Mouse (Mus musculus) brain, embryonic 18.5 days (tissue): ENCODE measurements around the gene Rundc1.
"Not testable (repeated sequence)": the region's sequence is repeated elsewhere in the genome, so short reads cannot be mapped to it uniquely, and the experiment has no call there.

Source experiments
- DNase-seq: peaks from one replicate; pipeline ENCODE4 v3.0.0-alpha.2; 2012; ENCODE audit warnings: low read depth, low spot score

Rundc1 gene

DNA sequence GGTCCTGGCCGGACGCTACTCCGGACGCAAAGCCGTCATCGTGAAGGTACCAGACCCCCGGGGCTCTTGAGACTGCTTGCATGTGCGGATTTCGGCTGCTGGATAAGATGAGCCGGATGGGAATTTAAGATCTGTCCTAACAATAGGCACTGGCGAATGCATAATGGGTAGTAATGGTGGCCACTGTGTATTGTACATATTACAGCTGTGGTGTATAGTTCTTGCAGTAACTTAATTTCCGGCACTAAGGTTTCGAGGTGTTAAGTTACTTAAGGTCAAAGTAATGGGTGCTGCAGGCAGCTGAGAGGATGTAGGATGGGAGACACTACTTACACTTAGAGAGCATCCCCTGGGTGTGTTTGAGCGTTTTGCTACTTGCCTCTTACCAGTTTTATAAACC lies 17.9 kb downstream of the Rundc1 start:
- DNase-seq: no peak

DNA sequence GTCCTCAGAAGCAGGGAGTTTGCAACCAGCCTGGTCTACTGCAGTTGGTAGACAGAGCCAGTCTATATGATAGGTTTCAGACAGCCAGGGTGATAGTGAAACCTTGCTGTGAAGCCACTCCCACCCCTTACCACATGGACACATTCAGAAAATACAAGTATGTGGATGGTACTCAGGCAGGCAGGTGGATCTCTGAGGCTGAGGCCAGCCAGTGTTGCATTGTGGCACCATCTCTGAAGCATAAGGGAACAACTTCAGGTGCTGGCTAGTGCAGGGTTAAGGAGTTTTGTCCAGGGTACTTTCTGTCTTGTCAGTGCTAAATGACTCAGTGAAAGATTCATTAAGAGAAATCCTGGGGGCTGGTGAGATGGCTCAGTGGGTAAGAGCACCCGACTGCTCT lies 21.4 kb downstream of the Rundc1 start:
- no peak for DNase-seq

DNA sequence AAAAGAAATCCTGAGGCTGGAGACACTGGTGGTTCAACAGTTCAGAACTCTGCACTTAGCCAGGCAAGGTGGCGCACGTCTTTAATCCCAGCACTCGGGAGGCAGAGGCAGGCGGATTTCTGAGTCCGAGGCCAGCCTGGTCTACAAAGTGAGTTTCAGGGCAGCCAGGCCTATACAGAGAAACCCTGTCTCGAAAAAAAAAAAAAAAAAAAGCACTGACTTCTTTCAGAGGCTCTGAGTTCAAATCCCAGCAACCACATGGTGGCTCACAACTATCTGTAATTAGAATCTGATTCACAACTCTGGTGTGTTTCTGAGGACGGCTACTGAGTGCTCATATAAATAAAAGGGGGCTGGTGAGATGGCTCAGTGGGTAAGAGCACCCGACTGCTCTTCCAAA lies 22.0 kb downstream of the Rundc1 start:
- not testable (repeated sequence) for DNase-seq

DNA sequence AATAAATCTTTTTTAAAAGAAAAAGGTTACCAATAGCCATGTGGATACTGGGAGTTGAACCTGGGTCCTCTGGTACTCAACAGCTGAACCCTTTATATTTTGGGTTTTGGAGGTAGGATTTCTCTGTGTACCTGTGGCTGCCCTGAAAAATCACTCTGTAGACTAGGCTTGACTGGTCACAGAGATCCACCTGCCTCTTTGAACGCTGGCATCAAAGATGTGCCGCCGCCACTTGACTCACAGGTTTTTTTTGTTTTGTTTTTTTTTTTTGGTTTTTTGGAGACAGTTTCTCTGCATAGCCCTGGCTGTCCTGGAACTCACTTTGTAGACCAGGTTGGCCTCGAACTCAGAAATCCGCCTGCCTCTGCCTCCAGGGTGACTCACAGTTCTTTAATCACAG lies 22.9 kb downstream of the Rundc1 start:
- no peak for DNase-seq

DNA sequence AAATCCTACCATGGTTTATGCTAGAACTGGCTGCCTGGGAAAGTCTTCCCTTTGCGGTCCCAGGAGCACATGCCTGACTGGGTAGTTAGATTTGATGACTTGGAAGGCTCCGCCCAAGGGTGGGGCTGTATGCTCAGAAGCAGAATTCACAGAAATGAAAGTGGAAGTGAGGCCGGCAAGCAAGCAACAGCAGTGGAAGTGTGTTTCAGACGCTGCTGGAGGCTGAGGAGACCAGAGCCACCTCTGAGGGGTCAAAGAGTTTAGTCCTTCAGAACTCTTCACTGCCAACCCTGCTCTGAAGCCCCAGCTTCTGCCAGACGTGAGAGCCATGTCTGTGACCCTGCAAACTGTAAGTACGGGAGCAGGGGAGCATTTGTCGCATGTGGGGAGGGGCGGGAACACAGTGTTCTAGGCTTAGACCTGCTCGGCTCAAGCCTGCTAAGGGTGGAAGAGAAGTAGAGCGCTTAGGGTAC lies 23.4 kb downstream of the Rundc1 start, which contains the start of gene Ifi35:
Ifi35 (plus strand) TSS at position 134 of the 473 bp plus-strand sequence.
- no peak for DNase-seq

DNA sequence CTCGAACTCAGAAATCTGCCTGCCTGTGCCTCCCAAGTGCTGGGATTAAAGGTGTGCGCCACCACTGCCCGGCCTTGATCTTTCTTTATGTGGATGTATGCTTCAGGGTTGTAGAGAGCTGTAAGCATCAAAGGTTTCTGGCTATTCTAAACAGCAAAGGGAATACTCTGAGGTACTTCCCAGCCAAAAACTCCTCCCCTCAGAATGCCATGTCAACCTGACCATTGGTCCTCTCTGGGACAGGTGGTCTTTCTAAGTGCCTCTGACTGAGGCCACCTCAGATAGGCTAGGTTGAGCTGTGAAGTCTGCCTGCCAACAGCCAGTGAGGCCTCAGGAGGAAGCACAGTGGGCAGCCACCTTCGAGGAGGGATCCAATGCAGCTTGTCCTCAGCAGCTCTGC lies 24.0 kb downstream of the Rundc1 start:
- no peak for DNase-seq

DNA sequence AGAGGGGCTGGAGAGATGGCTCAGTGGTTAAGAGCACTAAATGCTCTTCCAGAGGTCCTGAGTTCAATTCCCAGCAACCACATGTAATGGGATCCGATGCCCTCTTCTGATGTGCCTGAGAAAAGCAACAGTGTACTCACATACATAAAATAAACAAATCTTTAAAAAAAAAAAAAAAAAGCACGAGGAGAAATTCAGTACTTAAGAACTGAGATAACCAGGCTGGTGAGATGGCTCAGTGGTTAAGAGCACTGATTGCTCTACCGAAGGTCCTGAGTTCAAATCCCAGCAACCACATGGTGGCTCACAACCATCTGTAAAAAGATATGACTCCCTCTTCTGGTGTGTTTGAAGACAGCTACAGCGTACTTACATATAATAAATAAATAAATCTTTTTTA lies 24.7 kb downstream of the Rundc1 start:
- DNase-seq: not testable (repeated sequence)

DNA sequence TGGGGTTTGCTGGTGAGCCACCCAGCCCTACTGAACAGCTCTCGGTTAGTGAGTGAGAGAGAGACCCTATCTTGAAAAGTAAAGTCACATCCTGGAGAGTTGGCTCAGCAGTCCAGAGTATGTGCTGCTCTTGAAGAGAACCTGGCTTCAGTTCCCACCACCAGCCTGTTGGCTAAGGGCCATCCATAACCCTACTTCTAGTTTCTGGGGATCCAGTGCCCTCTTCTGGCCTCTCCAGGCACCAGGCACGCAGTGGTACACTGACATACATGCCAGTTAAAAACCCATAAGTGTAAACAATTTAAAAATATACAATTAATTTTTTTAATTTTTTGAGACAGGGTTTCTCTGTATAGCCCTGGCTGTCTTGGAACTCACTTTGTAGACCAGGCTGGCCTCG lies 25.5 kb downstream of the Rundc1 start:
- DNase-seq: no peak

DNA sequence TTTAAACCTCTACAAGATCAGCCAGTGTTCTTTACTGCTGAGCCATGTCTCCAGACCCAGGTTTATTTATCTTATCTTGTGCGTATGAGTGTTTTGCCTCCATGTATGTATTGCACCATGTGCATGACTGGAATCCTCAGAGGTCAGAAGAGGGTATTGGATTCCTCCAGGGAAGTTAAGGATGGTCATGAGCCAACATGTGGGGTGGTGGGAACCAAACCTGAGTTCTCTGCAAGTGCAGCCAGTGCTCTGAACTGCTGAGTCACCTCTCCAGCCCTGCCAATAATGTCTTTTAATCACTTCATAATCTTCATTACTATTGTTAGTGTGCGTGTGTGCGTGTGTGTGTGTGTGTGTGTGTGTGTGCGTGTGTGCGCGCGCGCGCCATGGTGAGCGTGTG lies 26.7 kb downstream of the Rundc1 start:
- no peak for DNase-seq

DNA sequence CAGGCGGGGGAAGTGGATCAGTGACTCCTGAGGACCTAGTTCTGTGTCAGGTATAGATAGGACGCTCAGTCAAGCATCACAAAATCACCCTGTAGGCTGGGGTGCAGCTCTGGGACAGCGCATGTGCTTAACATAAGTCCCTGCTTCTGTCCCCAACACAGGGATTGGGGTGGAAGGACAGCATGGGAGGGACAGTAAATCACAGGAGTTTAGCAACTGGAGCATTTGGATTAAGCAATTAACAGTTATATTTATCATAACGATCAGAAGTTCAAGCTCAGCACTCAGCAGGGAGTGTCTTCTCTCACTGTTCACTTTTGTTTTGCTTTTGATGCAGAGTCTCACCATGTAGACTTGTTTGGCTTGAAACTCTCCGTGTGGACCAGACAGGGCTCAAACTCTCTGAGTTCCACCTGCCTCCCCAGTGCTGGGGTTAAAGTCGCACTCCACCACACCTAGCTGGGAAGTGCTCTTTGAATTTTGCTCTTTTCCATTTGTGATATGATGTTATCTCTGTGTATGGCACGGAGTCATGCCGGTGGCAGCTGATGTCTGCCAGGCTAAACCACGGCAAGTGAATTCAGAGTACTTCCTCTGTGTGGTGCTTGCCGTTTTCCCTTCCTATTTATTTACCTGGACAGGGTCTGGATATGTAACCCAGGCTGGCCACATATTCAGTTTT lies 27.3 kb downstream of the Rundc1 start:
- DNase-seq: no peak

DNA sequence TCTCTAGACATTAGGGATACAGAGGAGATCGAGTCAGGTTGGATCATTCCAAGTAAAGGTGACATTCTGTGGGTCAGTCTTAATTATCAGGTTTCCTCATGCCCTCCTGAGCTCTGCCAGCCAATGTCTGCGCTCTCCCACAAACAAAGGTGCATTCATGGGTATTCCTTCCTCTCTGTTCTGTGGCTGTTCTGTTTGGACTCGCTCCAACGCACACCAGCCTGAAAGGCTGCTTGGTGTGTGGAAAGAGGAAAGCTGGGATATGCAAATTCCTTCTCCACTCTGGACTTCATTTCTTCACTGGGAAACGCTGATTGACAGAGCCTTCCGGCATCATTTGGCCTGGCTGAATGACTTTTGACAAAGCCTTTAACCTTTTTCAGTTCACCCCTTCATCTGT lies 29.8 kb downstream of the Rundc1 start:
- DNase-seq: no peak

DNA sequence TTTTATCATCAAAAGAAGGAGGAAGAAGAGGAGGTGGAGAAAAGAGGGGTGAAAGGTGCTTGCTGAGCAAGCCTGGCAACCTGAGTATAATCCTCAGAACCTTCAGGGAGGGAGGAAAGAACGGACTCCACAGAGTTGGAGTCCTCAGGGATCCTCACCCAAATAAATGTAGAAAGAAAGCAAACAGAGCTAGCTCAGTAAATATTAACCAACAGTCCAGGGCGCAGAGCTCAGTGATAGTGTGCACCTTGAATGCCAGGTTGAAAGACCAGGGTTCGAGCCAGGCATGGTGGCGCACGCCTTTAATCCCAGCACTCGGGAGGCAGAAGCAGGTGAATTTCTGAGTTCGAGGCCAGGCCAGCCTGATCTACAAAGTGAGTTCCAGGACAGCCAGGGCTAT lies 30.7 kb downstream of the Rundc1 start:
- no peak for DNase-seq

DNA sequence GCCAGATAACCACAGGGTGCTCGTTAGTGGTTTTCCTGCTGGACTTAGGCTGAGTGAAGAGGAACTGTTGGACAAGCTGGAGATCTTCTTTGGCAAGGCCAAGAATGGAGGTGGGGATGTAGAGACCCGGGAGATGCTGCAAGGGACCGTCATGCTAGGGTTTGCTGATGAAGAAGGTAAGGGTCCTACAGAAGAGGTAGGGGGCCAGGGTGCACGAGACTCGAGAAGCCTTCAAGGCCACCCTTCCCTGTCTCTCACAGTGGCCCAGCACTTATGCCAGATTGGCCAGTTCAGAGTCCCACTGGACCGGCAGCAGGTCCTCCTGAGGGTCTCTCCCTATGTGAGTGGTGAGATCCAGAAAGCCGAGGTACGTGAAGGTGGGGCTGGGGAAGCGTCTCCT lies 32.7 kb downstream of the Rundc1 start:
- no peak for DNase-seq

DNA sequence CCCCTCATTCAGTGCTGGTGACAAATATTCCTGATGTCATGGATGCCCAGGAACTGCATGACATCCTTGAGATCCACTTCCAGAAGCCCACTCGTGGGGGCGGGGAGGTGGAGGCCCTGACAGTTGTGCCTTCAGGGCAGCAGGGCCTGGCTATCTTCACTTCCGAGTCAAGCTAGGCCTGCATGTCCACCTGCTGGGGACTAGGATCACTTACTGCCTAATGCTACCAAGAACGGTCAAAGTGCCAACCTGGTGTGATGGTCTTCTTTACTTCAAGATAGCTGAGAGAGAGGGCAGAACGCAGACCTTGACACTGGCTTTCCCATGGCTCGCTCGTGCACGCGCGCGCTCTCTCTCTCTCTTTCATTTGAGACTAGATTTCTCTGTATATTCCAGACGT lies 33.3 kb downstream of the Rundc1 start:
- no peak for DNase-seq

DNA sequence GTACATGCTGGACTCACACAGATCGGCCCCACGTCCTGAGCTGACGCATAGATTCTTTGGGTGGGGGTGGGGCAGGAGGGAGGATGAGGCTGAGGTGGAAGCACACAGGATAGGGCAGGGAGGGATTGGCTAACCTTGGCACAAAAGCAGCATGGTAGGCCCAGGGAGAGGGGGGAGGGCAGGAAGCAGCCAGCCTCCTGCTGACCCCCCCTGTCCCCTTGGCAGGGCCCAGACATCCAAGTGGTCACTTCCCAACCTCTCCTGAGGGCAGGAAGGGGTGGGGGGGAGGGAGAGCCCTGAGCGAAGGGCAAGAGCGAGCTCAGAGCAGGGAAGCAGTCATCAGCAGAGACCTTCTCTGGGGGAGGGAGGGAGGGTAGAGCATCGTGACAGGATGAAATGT lies 34.8 kb downstream of the Rundc1 start:
- DNase-seq: no peak

DNA sequence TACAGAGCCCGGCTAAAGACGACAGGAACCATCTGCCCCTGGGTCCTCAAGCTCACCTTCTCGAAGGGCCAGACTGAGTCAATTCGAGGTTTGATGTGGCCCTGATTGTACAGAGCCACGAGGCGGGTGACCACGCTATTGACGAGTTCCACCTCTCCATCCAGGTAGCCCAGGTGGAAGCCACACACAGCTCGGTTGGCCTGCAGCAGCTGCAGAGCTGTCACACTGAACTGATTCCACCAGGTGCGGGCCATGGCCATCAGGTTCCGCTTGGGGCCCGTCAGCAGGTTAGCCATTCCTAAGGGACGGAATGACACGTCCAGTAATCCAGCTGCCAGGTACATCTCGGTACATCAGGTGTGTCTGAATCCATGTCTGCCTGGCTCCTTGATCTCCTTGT lies 35.4 kb downstream of the Rundc1 start:
- no peak for DNase-seq

DNA sequence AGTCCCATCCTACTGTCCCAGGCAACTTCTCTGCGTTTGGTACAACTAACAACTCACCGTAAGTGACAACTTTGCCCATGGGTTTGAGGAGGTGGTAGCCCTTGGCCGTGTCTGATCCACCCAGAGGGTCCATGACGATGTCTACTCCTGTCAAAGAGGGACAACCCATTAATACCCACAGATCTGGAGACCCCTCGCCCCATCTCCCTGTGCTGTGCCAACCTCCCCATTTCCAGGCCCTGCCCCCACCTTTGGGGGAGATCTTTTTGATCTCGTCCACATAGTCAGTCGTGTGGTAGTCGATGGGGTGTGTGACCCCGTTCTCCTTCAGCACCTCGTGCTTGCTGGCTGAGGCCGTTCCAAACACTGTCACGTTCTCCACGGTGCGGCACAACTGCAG lies 37.3 kb downstream of the Rundc1 start:
- DNase-seq: no peak

DNA sequence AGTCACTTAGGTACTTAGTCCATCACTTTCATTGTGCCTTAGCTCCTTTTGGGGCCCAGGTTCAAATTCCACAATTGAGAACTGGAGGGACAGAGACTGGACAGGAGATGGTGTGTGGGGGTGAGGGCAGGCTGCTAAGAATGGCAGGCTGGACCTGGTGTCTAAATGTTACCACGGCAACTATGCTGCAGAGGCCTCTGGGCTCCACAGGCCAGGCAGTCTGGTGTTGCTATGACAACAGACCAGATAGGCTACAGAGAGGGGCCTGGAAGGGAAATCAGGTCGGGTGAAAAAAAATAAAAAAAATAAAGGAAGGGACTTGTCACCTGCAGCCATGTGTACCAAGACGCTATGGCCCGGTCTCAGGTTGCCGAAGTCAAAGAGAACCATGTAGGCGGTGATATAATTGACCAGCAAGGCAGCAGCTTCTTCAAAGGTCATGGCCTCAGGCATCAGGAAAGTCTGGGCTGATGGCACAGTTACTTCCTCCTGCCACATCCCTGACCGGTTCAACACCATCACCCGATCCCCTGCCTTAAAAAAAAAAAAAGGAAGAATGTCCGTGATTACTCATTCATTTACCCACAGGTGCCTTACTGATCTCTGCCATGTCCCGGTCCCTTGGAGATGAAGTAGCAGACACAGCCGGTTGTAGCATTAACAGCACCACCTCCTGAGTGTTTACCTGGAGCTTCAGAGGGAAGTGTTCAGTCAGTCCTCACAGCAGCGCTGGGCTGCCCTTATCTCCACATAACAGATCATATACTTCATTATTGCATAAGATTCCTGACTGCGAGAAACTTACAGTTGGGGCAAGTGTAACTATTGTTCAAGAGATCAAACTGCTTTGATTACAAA lies 37.9 kb downstream of the Rundc1 start:
- no peak for DNase-seq

DNA sequence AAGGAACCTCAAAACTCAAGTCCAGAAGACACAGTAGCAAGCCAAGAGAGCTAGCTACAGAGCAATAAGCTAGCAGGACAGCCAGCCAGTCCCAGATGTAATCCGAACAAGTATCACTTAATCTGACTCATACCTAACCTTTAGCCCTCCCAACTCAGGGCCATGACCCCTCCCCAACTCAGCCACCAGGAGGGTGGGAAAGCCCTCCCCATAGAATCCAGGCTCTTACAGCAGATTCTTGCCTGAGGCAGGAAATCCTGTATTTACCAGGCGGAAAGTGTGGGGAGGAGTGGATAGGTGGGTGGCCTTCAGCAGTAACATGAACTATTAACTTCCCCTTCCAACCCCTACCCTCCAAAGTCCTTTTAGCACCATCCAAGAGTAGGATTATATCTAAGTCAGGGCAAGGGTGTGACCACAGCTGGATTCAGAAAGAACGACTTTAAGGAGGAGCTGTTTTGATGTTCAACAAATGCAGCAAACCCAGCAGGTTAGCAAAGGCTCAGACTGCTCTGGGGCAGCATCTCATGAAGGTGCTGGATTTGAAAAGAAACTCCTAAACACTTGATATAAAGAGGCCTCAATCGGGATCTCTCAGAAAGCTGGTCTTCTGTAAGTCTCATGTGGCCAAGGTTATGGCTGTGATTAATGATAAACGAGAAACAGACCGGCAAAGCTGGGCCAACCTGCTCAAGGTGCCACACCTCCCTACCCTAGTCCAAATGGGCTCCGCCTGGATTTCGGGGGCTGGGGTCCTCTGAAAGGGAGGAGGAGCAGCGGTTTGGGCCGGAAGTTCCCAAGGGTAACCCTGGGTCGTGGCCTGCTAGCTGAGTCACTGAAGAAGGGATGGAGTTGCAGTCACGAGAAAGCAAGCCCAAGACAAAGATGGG lies 39.6 kb downstream of the Rundc1 start, which contains the start of gene Rnd2:
Rnd2 (plus strand) TSS at position 789 of the 890 bp plus-strand sequence.
- no peak for DNase-seq

DNA sequence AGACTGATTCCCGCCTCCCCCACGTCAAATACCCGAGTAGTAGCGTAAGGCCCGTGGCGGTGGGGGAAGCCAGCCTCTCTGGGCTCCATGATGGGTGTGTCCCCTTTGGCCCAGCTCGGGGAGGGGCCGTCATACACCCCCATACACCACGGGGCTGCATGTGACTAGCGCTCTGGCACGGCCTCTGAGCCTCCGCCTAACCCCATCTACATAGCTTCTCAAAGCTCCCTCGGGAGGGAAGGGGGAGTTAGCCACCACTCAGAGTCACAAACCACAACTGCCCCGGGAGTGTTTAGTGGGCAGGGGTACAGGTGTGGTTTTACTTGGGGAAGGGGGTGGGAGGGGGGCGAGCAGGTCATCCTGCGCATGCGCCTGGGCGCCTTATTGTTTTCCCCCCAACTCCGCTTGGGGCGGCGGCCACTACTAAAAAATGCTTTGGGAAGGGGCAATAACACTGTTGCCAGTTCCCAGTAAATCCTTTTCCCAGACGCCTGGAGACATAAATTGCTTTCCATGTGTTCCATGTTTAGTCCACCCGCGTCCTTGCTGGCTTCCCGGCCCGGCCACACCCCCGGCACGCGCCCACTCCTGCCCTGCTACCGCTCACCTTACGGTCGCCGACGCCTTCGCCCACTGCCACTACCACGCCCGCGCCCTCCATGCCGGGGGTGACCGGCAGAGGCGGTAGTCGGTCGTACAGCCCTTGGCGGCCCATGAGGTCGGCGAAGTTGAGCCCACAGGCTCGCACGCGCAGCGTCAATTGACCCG lies 40.4 kb downstream of the Rundc1 start:
- DNase-seq: no peak

DNA sequence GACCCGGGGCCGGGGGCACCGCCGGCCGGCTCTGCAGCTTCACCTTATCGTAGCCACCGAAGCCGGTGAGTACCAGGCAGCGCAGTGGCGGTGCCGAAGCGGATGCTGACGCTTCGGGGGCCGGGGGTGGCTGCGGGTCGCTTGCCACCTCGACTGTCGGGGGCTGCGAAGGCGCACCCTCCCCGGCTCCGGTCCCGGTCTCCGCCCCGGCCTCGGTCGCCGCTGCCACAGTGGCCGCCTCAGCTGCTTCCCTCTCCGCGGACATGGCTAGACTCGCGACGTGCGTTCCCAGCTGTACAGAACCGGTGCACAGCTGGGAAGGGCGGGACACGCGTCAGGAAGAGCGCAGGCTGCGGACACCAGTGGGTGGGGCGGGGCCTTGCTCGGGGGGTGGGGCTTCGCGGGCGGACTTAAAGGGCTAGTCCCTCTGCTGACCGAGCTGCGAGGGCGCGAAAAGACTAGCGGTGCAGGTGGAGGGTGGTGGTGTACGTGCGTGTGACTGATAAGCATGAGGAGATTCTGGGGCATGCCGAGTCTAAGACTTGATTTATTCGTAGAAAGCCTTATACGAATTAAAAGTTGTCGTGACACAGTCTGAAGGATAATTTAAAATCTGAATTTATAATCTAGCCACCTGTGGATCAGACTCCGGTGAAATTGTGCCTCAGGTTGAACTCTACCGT lies 41.1 kb downstream of the Rundc1 start, which contains the start of gene Vat1:
Vat1 (minus strand) TSS at position 362 of the 683 bp plus-strand sequence.
- peak; percentile 49 for DNase-seq
